Mouse (Mus musculus): ENCODE measurements around the gene Gucy1b2. TPM values are rescaled to one million over a fixed set of nuclear protein-coding genes. Genes with fewer than 3 reads are reported as not detected.

Gucy1b2 gene
- total RNA-seq, 2 experiments from 2014 or later: not detected

DNA sequence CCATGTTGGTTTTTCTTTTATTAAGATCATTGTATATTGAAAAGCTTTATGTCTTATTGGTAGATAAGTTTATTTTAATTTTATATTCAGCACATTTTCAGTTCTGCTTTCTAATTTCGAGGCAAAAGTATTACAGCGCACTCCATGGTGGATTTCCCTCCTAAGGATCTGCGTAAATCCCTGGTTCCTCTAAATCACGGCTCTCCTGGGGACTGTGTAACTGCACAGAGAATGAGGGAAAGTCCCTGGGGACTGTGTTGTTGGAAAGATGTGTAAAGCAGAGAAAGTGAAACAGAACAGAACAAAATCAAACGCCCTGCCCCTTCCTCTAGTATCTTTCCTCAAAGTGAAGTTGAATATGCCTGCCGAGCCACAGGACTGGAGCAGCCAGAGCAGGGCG, 109.0 kb downstream of the Gucy1b2 start:
- no peak for TF ChIP-seq CTCF (IDR thresholded peaks at IDR 0.05)
- peak; percentile 37 for DNase-seq
- Histone ChIP-seq H3K27ac (peak overlapping the region; percentile 65), H3K4me3 (peak overlapping the region; percentile 63)
- intact Hi-C loops (cut with DNase I): no loop called here

DNA sequence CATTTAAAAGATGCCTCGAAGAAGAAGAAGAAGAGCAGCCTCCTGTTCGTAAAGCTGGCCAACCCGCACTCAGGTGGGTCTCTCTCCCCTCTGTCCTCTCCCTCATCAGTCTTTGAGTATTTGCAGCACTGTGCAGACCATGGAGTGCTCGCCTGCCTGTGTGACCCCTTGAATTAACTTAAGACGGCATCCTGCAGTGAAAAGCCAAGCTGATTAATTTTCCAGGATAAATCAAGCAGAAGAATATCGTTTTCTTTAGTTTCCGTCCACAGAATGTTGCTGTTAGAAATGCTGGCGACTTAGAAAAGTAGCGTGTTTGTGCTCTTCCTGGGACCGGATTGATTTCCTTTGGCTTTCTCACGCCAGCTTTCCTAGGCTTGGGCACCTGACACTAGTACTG, 109.5 kb downstream of the Gucy1b2 start:
- TF ChIP-seq CTCF (IDR thresholded peaks at IDR 0.05): no peak
- intact Hi-C loops (cut with DNase I): no loop called here
- Histone ChIP-seq H3K4me3 (peak overlapping the region; percentile 63), H3K27ac (peak overlapping the region; percentile 65)
- DNase-seq: no peak

Other genes with a start within 250 kb of the Gucy1b2 start
- gene Rnaseh2b, start 163.7 kb downstream of the Gucy1b2 start, total RNA-seq (2021): 1 to 10 TPM; 4.2 to 6.4 TPM
- not detected for gene Dleu7, start 163.2 kb downstream of the Gucy1b2 start, total RNA-seq (2021)
- 1 to 10 TPM; 2.9 to 3.9 TPM for gene Fam124a, start 99.4 kb upstream of the Gucy1b2 start, total RNA-seq (2021)
- gene Gm4131, start 110.6 kb upstream of the Gucy1b2 start, total RNA-seq (2021): not detected
- gene Serpine3, start 207.4 kb upstream of the Gucy1b2 start, total RNA-seq (2021): not detected